Mouse (Mus musculus) mesoderm, embryonic 11.5 days (tissue): Measurements from ENCODE around the gene Zc3h4.

Source experiments
- DNase-seq: peaks from one replicate; pipeline ENCODE4 v3.0.0-alpha.2; 2012; ENCODE audit warnings: low read depth, low spot score

Gene Zc3h4

DNA sequence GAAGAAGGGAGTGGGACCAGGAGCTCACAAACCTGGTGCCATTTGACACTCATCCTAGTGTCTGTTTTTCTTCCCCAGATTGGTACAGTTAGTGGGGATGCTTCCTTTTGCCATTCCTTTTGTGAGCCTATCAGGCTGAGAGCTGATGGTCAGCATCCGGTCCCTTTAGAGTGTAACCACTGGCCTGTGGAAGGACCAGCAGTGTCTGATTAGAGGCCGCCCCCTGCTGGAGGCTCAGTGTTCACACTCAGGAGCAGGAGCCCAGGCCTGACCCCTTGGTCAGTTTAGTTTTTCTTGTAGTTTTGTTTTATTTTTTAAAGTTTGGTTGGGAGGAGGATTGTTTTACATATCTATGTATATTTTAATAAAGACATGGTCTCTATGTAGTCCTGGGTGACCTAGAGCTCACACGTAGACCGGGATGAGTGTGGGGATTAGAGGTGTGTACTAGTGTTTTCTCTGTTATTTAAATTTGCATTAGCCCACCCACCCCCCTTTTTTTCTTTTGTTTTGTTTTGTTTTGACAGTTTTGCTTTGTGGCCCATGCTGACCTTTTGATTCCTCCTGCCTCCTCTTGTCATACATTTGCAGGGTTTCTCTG is 25.5 kb downstream of the Zc3h4 start:
- peak; percentile 62 for DNase-seq

DNA sequence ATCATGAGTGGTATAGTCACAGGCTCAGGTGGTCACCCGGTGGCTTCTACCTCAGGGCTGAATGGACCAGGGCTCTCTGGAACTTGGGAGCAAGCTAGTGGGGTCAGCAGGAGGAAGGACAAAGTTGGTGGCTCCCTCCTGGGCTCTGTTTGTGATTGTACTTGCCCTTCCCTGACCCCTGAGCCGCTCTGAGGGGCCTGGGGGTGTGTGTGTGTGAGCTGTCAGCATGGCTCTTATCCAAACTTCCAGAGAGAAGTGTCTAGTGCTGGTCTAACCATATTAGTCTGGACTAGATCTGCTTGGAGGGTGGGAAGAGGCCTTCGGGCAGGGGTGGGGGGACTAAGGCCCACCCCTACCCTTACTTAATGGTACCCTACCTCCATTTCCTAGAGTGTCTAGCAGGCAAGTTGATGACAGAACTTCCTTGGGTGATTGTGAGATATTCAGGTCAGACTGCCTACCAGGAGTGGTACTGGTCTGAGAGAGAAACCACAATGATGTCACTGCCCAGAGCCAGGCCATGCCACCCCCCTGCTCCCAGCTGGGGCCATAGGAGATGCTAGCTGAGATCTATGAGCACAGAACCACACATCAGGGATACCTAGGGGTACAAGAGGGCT is 32.8 kb downstream of the Zc3h4 start:
- no peak for DNase-seq

DNA sequence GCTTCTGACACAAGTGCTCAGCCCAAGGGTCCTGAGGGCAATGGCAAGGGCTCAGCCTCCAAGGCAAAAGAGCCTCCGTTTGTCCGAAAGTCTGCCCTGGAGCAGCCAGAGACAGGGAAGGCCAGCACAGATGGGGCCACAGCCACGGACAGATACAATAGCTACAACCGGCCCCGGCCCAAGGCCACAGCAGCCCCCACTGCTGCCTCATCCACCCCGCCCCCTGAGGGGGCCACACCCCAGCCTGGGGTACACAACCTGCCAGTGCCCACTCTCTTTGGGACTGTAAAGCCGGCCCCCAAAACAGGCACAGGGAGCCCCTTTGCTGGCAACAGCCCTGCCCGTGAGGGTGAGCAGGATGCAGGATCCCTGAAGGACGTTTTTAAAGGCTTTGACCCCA is 34.4 kb downstream of the Zc3h4 start:
- no peak for DNase-seq

DNA sequence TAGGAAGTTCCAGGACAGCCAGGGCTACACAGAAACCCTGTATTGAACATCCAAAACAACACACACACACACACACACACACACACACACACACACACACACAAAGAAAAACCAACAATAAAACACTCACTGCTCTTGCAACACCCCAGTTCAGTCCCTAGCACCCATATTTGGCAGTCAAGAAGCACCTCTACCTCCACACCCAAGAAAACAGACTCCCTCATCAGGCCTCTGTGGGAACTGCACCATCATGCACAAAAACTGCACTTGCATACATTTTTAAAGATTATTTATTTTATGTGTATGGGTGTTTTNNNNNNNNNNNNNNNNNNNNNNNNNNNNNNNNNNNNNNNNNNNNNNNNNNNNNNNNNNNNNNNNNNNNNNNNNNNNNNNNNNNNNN is 40.5 kb downstream of the Zc3h4 start:
- no peak for DNase-seq

DNA sequence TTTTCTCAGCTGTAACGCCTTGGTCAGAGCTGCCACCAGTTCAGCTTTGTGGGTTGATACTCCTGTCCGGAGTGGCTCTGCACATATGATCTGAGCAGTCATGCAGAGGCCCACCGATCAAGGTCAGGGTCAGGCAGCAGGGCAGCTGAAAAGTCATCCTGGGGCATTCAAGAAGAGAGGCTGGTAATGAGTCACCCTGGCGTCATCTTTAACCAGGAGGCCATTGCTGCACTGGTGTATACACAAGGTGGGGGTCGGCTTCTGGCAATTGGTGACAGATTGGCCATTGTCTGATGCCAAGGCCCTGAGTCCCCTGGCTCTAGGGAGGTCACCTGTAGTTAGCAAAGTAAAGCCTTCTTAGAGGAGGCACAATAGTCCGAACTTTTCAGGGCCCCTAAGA is 50.9 kb downstream of the Zc3h4 start:
- DNase-seq, result no peak

DNA sequence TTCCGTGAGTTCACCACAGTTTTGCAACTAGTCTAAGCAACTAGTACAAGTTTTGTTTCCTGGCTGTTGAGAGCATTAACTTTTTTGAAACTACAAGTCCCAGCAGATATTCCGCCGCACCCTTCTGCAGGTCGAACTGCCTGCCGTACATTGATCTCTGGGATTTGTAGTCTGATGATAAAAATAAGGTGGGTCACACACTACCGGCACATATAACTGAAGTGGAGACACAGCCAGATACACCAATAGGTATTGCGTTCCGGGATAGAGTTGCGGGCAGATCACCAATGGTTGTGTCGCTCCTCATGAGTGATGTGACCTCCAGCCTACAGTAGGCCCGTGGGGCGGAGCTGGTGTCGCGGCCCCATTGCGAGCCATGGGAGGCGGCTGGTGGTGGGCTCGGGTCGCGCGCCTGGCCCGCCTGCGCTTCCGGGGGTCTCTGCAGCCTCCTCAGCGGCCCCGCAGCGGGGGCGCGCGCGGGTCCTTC is 51.9 kb downstream of the Zc3h4 start, which contains the start of gene Tmem160:
Gene Tmem160 (plus strand): TSS at position 193 of the 487 bp plus-strand sequence.
- peak; percentile 90 for DNase-seq

DNA sequence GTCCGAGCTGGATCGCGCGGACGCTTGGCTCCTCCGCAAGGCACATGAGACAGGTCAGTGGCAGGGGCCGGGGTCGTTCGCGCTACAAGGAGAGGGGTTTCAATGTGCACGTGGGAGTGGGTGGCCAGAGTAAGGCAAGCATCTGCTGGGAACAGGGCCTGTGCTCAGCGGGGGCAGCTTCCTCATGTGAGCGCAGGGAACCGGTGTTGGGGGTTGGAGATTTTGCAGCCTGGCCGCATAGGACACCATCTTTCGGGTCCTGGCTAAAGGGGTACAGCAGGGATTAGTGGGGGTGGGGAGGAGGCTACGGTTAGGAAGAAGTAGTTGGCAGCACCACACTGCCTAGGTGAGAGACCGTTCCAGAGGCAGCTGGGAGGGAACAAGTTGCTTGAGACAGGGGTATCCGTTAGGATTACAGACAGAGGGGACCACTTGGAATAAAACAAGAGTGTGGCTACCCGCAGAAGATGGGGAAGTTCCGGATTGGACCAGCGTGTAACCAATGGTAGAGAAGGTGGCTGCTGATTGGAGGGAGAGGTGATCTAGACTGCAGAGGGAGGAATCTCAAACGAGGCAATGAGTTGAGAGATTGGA is 52.5 kb downstream of the Zc3h4 start:
- peak; percentile 82 for DNase-seq

DNA sequence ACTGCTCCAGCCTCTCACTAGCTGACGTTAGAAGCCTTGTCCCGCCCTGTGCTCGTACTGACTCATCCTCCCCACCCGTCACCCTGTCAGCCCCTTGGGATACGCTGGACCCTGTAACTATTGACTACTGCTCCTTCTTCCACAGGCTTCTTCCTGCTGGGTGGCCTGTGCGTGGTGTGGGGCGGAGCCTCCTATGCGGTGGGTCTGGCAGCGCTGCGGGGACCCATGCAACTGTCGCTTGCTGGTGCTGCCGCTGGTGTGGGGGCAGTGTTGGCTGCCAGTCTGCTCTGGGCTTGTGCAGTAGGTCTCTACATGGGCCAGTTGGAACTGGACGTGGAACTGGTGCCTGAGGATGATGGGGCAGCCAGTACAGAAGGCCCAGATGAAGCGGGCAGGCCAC is 54.3 kb downstream of the Zc3h4 start:
- DNase-seq, result no peak

DNA sequence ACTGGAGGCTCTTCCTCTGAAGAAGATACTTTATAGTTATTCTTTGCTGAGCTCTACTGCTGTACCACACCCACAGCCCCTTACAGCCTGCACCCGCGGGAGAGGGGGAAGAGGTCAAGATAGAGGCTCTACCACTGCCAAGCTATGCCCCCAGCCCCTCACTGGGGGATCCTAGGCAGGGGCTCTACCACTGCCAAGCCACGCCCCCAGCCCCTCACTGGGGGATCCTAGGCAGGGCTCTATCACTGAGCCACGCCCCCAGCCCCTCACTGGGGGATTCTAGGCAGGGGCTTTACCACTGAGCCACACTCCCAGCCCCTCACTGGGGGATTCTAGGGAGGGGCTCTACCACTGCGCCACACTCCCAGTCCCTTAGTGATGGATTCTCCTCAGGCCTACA is 55.6 kb downstream of the Zc3h4 start:
- no peak for DNase-seq

DNA sequence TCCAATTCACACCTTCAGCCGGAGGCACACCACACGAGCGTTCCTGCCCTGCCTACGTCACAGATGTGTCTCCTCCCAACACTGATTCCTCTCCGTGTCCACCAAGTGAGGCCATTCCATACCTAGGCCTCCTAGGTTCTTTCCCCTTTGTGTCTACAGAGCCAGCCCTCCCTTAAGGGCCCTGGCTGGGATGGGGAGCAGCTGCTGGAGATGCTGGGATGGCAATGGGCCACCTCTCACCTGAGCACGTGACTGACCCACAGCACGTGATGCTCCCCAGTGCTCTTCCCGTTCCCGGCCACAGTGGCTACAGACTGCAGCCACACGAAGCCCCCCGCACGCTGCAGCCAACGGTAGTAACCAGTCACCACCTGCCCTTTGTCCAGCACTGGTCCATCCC is 59.9 kb downstream of the Zc3h4 start:
- no peak for DNase-seq

DNA sequence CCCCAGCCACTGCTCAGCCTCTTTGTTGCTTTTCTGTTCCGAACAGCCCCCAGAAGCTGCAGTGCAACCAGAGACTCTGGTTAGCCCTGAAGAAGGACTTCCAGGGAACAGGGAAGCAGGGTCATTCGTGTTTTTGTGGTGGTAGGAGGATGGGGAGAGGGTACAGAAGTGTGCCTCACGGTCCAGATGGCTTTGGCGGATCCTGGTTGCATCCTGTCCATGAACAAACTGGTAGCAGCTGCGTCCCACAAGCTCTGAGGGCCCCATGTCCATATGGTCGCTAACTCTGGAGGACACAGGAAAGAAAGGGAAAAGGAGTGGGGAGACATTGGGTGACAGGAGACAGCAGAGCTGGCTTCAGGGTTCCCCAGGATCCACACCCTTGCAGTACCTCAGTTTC is 60.4 kb downstream of the Zc3h4 start:
- no peak for DNase-seq

DNA sequence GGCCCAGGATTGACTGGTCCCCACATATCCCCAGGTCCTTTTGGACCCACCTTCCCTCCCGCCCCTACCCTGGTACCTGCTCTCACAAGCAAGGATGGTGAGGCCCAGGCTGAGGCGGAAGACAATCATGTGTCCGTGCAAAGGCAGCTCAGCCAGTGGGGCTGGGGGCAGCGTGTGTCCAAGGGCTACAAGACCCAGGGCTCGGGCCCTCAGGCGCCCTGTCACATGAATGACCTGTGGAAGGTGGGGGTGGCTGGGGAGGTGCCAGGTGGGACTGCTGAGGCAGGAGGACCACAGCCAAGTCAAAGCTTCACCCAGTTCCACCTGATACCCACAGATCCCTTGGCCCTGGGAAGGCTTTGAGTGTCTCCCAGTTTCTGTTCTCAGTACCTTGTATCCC is 61.0 kb downstream of the Zc3h4 start:
- no peak for DNase-seq

DNA sequence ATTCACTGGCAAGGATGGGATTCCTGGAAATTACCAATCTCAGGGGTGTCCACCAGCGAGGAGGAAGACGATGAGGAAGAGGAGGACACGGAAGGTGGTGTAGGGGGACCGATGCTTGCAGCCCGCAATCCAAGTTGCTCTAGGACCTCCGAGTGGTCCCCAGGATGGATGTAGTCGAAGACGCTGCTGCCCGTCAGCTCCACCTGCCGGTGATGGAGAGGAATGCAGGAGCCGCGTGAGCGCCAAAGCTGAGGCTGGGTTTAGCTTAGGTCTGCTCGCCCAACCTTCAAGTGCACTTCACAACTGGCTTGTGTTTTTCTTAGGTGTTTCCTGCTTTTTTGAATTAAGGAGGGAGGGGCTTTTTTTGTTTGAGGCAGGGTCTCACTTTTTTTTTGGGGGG is 62.5 kb downstream of the Zc3h4 start:
- peak; percentile 89 for DNase-seq

DNA sequence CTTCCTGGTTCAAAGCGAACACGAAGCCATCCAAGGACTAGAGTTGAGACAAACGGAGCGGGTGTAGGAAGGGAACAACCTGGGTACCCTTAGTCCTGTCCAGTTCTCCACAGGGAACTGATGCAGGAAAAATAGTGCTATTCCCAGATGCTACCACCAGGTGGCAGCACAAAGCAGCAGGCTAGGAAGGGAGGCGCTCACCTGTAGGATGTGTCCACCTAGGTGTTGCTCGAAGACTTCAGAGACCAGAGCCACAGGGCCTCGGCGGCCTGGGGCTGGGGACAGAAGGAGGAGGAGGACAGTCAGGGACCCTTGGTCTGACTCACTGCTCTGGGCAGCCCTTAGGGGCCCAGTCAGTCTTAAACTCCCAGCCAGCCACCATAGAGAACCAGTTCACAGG is 64.5 kb downstream of the Zc3h4 start:
- peak; percentile 73 for DNase-seq

DNA sequence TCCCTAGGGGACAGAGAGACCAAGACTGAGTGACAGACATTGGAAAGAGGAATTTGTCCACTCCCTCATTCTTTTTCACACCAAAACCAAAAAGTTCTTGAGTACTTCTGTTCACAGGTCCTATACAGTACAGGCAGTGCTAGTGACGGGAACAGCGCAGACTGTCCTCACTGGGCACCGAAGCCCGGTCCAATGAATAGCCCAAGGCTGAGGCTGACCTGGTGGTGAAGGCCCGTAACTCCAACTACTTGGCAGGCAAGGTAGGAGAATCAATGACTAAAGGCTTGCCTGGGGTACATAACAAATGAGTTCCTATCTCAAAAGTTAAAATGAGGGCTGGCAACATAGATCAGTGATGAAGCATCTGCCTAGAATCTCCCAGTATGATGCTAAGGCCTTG is 64.9 kb downstream of the Zc3h4 start:
- DNase-seq, result no peak

DNA sequence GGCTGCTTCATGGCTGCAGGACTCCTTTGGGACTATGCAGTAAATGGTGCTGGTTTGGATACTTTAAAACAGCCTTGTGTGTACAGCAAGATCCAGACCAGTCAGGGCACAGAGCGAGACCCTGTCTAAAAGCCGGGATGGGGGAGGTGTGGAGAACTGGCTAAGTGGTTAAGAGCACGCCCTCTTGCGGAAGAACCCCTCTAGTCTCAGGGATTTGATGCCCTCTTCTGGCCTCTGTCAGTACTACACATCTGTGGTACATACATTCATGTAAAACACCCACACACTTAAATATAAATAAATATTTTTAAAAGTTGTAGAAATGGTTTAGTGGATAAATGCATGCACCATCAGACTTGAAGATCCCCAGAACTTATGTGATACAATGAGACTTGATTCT is 65.9 kb downstream of the Zc3h4 start:
- peak; percentile 62 for DNase-seq

DNA sequence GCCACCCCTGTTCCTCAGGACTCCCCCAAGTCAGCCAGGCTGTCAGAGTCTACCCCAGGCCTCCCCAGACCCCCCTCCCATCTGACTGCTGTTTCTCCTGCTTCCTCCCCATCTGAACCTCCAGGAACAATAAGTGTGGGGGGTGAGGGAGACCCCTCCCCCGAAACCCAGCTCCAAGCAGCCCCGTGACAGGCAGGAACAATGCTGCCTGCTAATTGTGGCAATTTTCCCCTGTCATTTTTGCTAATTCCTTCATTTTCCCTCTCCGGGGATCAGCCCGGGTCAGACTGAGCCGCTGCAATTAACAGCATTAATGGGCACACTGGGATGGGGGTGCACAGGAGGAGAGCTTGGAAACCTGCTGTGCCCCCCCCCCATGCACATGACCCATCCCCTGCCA is 67.4 kb downstream of the Zc3h4 start:
- DNase-seq, result no peak

DNA sequence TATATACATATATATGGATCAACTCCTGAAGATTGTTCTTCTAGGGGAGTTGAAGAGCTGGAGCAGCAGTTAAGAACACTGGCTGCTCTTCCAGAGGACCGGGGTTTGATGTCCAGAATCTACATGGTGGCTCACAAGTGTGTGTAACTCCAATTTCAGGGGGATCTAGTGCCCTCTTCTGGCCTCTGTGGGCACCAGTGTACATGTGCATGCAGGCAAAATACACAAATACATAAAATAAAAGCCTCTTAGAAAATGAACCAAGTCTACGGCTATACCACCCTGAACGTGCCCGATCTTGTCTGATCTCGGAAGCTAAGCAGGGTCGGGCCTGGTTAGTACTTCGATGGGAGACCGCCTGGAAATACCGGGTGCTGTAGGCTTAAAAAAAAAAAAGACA is 70.8 kb downstream of the Zc3h4 start:
- DNase-seq, result no peak

DNA sequence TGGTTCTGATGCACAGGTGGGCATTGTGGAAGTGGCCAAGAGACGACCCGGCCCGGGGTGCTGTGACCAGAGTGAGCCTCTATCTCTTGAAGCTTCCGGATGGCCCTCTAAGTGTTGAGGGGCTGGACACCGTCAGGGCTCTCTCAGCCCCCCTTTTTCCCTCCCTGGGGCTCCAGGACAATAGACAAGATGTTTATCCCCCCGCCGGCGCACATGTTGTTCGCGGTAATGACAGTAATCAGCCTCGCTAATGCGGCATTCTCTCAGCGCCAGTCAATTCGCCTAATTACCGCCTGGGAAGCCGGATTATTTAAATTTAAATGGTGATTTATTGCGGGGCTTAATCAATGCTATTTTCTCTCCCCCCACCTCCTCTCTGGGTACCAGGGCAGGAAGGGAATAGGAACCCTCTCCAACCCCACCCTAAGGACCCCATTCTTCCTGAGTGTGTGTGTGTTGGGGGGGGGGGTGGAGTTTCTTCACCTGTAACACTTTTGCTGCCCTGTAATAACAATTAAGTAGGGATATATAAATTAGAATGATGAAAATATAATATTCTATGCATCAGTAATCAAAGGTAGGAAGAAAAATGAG is 71.5 kb downstream of the Zc3h4 start:
- no peak for DNase-seq

DNA sequence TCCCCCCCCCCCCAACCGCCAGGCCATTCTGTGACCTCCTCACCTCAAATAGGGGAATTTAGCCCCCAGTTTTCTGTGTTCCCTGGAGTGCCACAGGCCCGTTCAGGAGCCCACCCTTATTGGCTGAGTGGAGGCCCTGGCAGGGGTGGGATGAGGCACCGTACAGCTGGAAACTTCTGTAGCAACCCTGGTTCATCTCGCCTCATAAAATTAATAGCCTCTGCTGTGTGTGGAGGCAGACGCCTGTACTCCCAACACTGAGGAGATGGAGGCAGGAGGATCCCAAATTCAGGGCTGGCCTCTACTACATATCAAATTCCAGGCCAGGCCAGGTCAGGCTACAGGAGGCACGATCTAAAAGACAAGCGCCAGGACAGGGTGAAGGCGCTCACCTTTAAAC is 73.1 kb downstream of the Zc3h4 start:
- DNase-seq, result no peak

DNA sequence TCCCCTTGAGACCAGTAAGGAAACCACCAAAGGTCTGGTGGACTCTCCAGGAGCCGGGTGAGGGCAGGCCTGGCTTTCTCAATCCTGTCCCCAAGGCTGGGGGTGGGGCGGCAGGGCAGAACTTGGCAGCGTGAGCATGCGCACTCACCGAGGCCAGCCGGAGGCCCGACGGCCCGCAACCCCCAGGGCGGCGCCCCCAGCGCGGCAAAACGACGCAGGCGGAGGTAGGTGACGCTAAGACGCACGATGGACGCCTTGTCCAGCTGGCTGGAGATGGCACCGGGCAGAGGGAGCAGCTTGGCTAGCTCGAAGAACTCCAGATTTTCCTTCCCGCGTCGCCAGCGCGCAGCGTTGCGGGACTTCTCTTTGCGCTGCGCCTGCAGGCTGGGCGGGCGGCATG is 73.7 kb downstream of the Zc3h4 start:
- DNase-seq, result no peak

DNA sequence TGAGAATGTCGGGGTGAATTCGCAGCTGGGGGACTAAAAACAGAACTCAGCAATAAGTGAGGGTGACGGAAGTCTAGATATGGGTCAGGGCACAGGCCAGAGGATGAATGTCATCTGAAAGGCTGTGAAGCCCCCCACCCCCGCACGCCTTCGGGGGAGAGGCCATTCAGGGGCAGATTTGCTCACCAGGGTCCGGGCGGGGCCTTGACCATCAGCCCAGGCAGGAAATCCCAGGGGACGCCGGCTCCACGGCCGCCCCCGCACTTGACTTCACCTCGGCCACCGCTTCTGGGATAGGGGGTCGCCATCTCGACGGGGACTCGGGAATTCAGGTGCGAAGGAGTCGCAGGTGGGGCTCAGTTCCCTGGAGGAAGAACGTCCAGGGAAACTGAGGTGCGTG is 74.6 kb downstream of the Zc3h4 start:
- DNase-seq, result no peak
